ENCODE assay signal across 9 mouse cellular contexts in genomic region chr3:88483621-88484020, GRCm38 (mm10). TPM values are rescaled to one million over a fixed set of nuclear protein-coding genes. Genes with fewer than 3 reads are reported as not detected.
DNase-seq lines count a peak whose midpoint lies in the region; ATAC-seq and TF ChIP-seq lines count a peak whose summit lies in the region.
"Had no signal": no experiment of that assay in that cellular context is flagged by ENCODE, and none has a peak within 500 bp of the region (broad histone marks: within the 10 kb centered on the region; RNA-seq: fewer than 3 reads in every experiment).

No protein-coding gene starts in this region.

- DNase-seq in heart, adult 11 months, result peak; percentile 96
- peak; percentile 69 for DNase-seq in cerebellum, adult 11 months
- peak; percentile 90 for DNase-seq in induced T-regulatory cell, adult 2 months (ENCODE audit: low read depth)
- peak; percentile 89 for DNase-seq in midbrain, embryonic 14.5 days
- DNase-seq in spleen, adult 2 months (ENCODE audit: low read depth in 1 of 2, low spot score in 2 of 2), result peak; percentile 57 to 70

- no peak for ATAC-seq in heart, embryonic 11.5 days (replicated peaks; ENCODE audit: insufficient number of reproducible peaks, low FRiP score, low TSS enrichment)
- peak; percentile 61 for ATAC-seq in forebrain, embryonic 13.5 days
- ATAC-seq in limb, embryonic 12.5 days (ENCODE audit: insufficient number of reproducible peaks, insufficient read depth, low FRiP score, low TSS enrichment, low read depth), result peak; percentile 46; the same call in 1 of the 2 replicates
- no peak; the same call in 1 of the 2 replicates for ATAC-seq in midbrain, embryonic 14.5 days (ENCODE audit: low FRiP score, low TSS enrichment)

- no peak overlapping the region for H3K9ac ChIP-seq in heart, embryonic 11.5 days (ENCODE audit: low read depth, low read length)
- no peak overlapping the region for H3K9ac ChIP-seq in forebrain, embryonic 13.5 days
- no peak overlapping the region for H3K9ac ChIP-seq in limb, embryonic 12.5 days (replicated peaks)
- H3K9ac ChIP-seq in midbrain, embryonic 14.5 days (replicated peaks; ENCODE audit: low read length), result no peak overlapping the region

- no peak for TF ChIP-seq POLR2A in spleen, adult 2 months (IDR thresholded peaks at IDR 0.05; ENCODE audit: low read depth, low read length)

- whole genome bisulfite sequencing in heart, embryonic 11.5 days (ENCODE audit: insufficient replicate concordance), result 10% methylated on average over 5 of the region's 5 CpGs
- 3% methylated on average over 5 of the region's 5 CpGs for WGBS in forebrain, embryonic 13.5 days
- WGBS in limb, embryonic 12.5 days, result 4% methylated on average over 5 of the region's 5 CpGs
- WGBS in midbrain, embryonic 14.5 days, result 2% methylated on average over 5 of the region's 5 CpGs
- 4% methylated on average over 5 of the region's 5 CpGs for WGBS in spleen, adult 2 months

- H3K36me3 ChIP-seq in heart, embryonic 11.5 days (ENCODE audit: control insufficient read depth, insufficient read depth, low read length), result peaks cover 8% of the 10 kb centered on the region; the same call in 1 of the 2 replicates
- peaks cover 3% of the 10 kb centered on the region; the same call in 1 of the 2 replicates for H3K36me3 ChIP-seq in forebrain, embryonic 13.5 days (ENCODE audit: poor library complexity, severe bottlenecking)
- peaks cover 20% of the 10 kb centered on the region for H3K36me3 ChIP-seq in limb, embryonic 12.5 days
- H3K36me3 ChIP-seq in midbrain, embryonic 14.5 days (ENCODE audit: control insufficient read depth, insufficient read depth, low read length), result 0 out of 2 replicates have a peak, but pooled peaks cover 9% of the 10 kb centered on the region
- no peaks in the 10 kb centered on the region for H3K36me3 ChIP-seq in spleen, adult 2 months (ENCODE audit: control insufficient read depth, insufficient read depth, low read length)
- H3K36me3 ChIP-seq: midbrain, embryonic 12.5 days had no signal

- no peak overlapping the region for H3K27ac ChIP-seq in heart, embryonic 11.5 days (ENCODE audit: low read depth, low read length)
- no peak overlapping the region for H3K27ac ChIP-seq in forebrain, embryonic 13.5 days
- no peak overlapping the region for H3K27ac ChIP-seq in limb, embryonic 12.5 days
- no peak overlapping the region for H3K27ac ChIP-seq in midbrain, embryonic 14.5 days (replicated peaks; ENCODE audit: low read depth, low read length)
- H3K27ac ChIP-seq in spleen, adult 2 months (ENCODE audit: insufficient read depth, low read length), result no peak overlapping the region
- H3K27ac ChIP-seq: midbrain, embryonic 12.5 days had no signal

- no peaks in the 10 kb centered on the region for H3K9me3 ChIP-seq in heart, embryonic 11.5 days (replicated peaks; ENCODE audit: control insufficient read depth, low read length)
- H3K9me3 ChIP-seq in forebrain, embryonic 13.5 days (replicated peaks), result no peaks in the 10 kb centered on the region
- no peaks in the 10 kb centered on the region for H3K9me3 ChIP-seq in limb, embryonic 12.5 days
- H3K9me3 ChIP-seq in midbrain, embryonic 14.5 days (ENCODE audit: control insufficient read depth, low read length), result no peaks in the 10 kb centered on the region
- H3K9me3 ChIP-seq: midbrain, embryonic 12.5 days had no signal

- H3K4me3 ChIP-seq in heart, embryonic 11.5 days (ENCODE audit: low read depth, low read length), result no peak overlapping the region
- H3K4me3 ChIP-seq in forebrain, embryonic 13.5 days, result no peak overlapping the region
- H3K4me3 ChIP-seq in limb, embryonic 12.5 days (replicated peaks), result no peak overlapping the region
- H3K4me3 ChIP-seq in midbrain, embryonic 14.5 days (replicated peaks; ENCODE audit: low read depth, low read length), result no peak overlapping the region
- H3K4me3 ChIP-seq in spleen, adult 2 months (ENCODE audit: extremely low read depth, insufficient read depth, insufficient read length), result no peak overlapping the region
- H3K4me3 ChIP-seq: midbrain, embryonic 12.5 days had no signal

- peak; percentile 87; the same call in 1 of the 2 replicates for TF ChIP-seq CTCF in spleen, adult 2 months (IDR thresholded peaks at IDR 0.05; ENCODE audit: extremely low read depth, insufficient read depth, insufficient read length, insufficient replicate concordance)

- H3K27me3 ChIP-seq in heart, embryonic 11.5 days (ENCODE audit: control insufficient read depth, insufficient read depth, low read length), result peaks cover 52% of the 10 kb centered on the region
- peaks cover 56% of the 10 kb centered on the region for H3K27me3 ChIP-seq in forebrain, embryonic 13.5 days
- peaks cover 72% of the 10 kb centered on the region for H3K27me3 ChIP-seq in limb, embryonic 12.5 days
- H3K27me3 ChIP-seq in midbrain, embryonic 14.5 days (ENCODE audit: control insufficient read depth, insufficient read depth, low read length), result peaks cover 38% of the 10 kb centered on the region
- H3K27me3 ChIP-seq in spleen, adult 2 months (ENCODE audit: control insufficient read depth, insufficient read depth, low read length), result peaks cover 4% of the 10 kb centered on the region; the same call in 1 of the 2 replicates

- H3K4me2 ChIP-seq in heart, embryonic 11.5 days, result no peak overlapping the region
- H3K4me2 ChIP-seq in forebrain, embryonic 13.5 days, result no peak overlapping the region
- no peak overlapping the region for H3K4me2 ChIP-seq in limb, embryonic 12.5 days
- H3K4me2 ChIP-seq in midbrain, embryonic 14.5 days (ENCODE audit: low read length), result no peak overlapping the region

- peaks cover 9% of the 10 kb centered on the region for H3K4me1 ChIP-seq in heart, embryonic 11.5 days (ENCODE audit: control insufficient read depth, insufficient read depth, low read length)
- peaks cover 19% of the 10 kb centered on the region for H3K4me1 ChIP-seq in forebrain, embryonic 13.5 days
- H3K4me1 ChIP-seq in limb, embryonic 12.5 days (replicated peaks), result peaks cover 13% of the 10 kb centered on the region
- no peaks in the 10 kb centered on the region; the same call in 1 of the 2 replicates for H3K4me1 ChIP-seq in midbrain, embryonic 14.5 days (ENCODE audit: control insufficient read depth, insufficient read depth, low read length)
- H3K4me1 ChIP-seq in spleen, adult 2 months (ENCODE audit: control insufficient read depth, insufficient read depth, insufficient read length), result peaks cover 6% of the 10 kb centered on the region; the same call in 1 of the 2 replicates

RNA-seq across cellular contexts. Expression of gene Sema4a, which starts 22.6 kb away (rescaled TPM):
- 0.80 and 0.92 TPM in 2 replicates for polyA plus RNA-seq in heart, embryonic 11.5 days (2014; fragmentation: Nextera tagmentation; extraction: Ambion mirVana)
- polyA plus RNA-seq in forebrain, embryonic 13.5 days (2015; fragmentation: Nextera tagmentation; extraction: Ambion mirVana), result 13.7 and 16.7 TPM in 2 replicates
- polyA plus RNA-seq in limb, embryonic 12.5 days (2016; fragmentation: Nextera tagmentation; extraction: Ambion mirVana), result 8.0 and 8.3 TPM in 2 replicates
- polyA plus RNA-seq in midbrain, embryonic 14.5 days (2014; fragmentation: Nextera tagmentation; extraction: Ambion mirVana), result 28.8 and 32.1 TPM in 2 replicates
- 54.3 and 67.0 TPM in 2 replicates for polyA plus RNA-seq in spleen, adult 2 months (2012; rRNA removed)

RNA-seq across cellular contexts. Expression of gene Lmna, which starts 26.1 kb away (rescaled TPM):
- 78.2 and 82.0 TPM in 2 replicates for polyA plus RNA-seq in heart, embryonic 11.5 days (2014; fragmentation: Nextera tagmentation; extraction: Ambion mirVana)
- 12.1 and 15.5 TPM in 2 replicates for polyA plus RNA-seq in forebrain, embryonic 13.5 days (2015; fragmentation: Nextera tagmentation; extraction: Ambion mirVana)
- 51.8 and 56.4 TPM in 2 replicates for polyA plus RNA-seq in limb, embryonic 12.5 days (2016; fragmentation: Nextera tagmentation; extraction: Ambion mirVana)
- 31.0 and 34.3 TPM in 2 replicates for polyA plus RNA-seq in midbrain, embryonic 14.5 days (2014; fragmentation: Nextera tagmentation; extraction: Ambion mirVana)
- 51.3 and 72.3 TPM in 2 replicates for polyA plus RNA-seq in spleen, adult 2 months (2012; rRNA removed)

RNA-seq across cellular contexts. Expression of gene Mex3a, which starts 48.6 kb away (rescaled TPM):
- polyA plus RNA-seq in heart, embryonic 11.5 days (2014; fragmentation: Nextera tagmentation; extraction: Ambion mirVana), result 16.5 and 16.9 TPM in 2 replicates
- 51.5 and 52.6 TPM in 2 replicates for polyA plus RNA-seq in forebrain, embryonic 13.5 days (2015; fragmentation: Nextera tagmentation; extraction: Ambion mirVana)
- 37.4 and 38.0 TPM in 2 replicates for polyA plus RNA-seq in limb, embryonic 12.5 days (2016; fragmentation: Nextera tagmentation; extraction: Ambion mirVana)
- 50.8 and 51.8 TPM in 2 replicates for polyA plus RNA-seq in midbrain, embryonic 14.5 days (2014; fragmentation: Nextera tagmentation; extraction: Ambion mirVana)
- polyA plus RNA-seq in spleen, adult 2 months (2012; rRNA removed), result 1.00 and 1.0 TPM in 2 replicates

RNA-seq across cellular contexts. Expression of gene Slc25a44, which starts 58.7 kb away (rescaled TPM):
- polyA plus RNA-seq in heart, embryonic 11.5 days (2014; fragmentation: Nextera tagmentation; extraction: Ambion mirVana), result 14.8 and 15.6 TPM in 2 replicates
- 23.0 and 26.2 TPM in 2 replicates for polyA plus RNA-seq in forebrain, embryonic 13.5 days (2015; fragmentation: Nextera tagmentation; extraction: Ambion mirVana)
- polyA plus RNA-seq in limb, embryonic 12.5 days (2016; fragmentation: Nextera tagmentation; extraction: Ambion mirVana), result 13.7 and 16.2 TPM in 2 replicates
- 34.1 and 38.0 TPM in 2 replicates for polyA plus RNA-seq in midbrain, embryonic 14.5 days (2014; fragmentation: Nextera tagmentation; extraction: Ambion mirVana)
- 13.9 and 17.1 TPM in 2 replicates for polyA plus RNA-seq in spleen, adult 2 months (2012; rRNA removed)

Comparison
In these comparisons a context has a peak if more than half of its experiments do, and no peak if none do; other contexts are left out.
1. ATAC-seq: peak in forebrain, embryonic 13.5 days (single experiment) and limb, embryonic 12.5 days (single experiment); none in heart, embryonic 11.5 days (single experiment) and midbrain, embryonic 14.5 days (single experiment).
2. Peak in every context shown above with its lines, with median percentiles within 50 percentile points of each other: DNase-seq.